Mouse (Mus musculus) thymus, postnatal 14 days (tissue): ENCODE data around the gene Gm281.
"Not testable (repeated sequence)": the region's sequence is repeated elsewhere in the genome, so short reads cannot be mapped to it uniquely, and the experiment has no call there.

Experiments used
- DNase-seq: peaks from one replicate; pipeline ENCODE4 v3.0.0; 2021

The Gm281 gene

DNA sequence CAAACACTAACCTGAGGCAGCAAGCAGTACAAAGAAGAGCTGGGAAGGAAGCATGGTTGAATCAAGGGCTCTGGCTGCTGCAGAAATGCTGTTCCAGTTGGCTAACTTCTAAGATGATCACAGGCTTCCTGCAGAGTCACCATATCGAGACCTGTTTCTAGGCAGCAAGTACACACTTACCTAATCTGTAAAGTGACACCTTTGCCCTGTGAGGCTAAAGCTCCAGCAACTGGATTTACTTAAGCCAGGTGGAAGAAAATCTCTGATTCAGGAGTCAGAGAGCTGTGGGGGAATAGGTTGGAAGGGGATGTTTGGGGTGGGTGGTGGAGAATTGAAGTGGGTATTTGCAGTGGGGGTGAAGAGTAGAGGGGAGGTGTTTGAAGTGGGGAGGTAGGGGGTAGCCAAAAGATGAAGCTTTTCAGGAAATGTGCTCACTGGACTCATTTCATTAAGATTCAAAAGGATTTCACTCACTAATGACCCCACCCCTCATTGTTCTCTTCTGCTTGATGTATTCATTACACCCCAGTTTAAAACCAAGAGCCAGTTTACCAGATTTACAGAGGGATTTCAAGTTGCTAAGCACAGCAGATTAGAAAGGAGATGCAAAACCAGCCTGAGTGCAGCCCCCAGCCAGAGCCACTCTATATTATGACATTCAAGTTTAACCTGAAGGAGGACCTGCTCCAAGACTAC is at the start of gene Gm281:
TSS of gene Gm281 (minus strand) at position 92 of the 696 bp plus-strand sequence.
- DNase-seq = no peak

DNA sequence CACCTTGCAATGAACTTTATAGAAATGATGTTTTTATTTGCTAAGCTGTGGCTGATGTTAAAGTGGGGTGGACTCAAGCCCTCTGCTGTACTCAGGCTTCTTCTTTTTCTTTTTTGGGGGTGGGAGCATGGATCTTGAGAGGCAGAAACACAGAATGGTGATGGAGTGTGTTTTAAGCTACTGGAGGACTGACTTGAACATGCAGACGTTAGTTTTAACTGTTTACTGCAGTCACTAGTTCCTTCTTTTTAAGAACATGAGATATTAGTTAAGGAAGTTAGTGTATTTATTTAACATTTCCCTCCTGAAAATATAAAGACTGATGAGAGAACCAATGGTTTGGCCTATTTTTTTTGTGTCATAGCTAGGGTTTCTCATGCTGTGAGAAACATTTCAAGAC is 49.2 kb upstream of the Gm281 start:
- no peak for DNase-seq

DNA sequence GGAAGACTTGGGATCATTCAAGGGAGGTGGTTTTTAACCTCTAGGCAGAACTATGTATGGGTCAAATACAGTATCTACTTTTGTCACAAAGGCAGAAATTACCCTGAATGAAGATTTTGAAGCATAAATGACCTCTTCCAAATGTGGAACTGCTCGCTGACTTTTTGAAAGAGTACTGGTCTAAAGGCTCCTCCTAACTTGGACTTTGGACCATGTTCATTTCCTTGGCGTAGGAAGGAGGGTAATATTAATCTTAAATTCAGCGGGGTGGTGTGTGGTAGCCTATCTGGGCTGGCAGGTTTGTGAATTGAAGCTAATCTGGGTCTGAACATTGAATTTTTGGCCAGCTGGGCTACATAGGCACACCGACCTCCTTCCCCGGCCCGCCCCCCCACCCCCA is 48.2 kb upstream of the Gm281 start:
- DNase-seq = no peak

DNA sequence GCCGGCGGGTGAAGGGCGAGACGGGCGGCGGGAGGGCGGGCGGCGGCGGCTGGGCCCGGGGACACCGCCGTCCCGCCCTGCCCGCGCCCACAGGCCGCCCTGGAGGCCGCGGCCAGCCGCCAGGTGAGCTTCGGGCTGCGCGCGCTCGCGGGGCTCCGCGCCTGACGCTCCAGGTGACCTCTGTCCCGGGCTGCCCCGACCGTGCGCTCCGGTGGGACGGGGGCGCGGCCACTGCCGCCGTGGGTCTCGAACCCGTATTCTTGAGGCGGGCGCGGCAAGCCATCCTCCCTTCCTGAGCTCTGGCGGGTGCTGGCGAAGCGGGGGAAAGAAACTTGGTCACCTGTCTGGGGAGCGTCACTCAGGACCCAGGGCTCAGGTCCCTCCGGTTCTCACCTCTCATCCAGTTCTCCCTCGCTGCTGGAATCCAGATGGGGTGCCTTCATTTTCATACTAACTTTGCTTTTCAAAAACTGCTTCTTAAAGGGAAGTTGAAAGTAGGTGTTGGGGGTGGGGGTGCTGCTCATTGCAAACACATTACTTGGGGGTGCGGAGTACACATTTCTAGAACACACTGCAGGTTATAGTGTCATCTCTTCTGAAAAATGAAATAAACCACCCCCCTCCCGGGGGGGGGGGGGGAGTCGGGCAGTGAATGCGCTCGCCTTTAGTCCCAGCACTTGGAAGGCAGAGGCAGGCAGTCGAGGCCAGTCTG is 47.3 kb upstream of the Gm281 start, which contains the start of the genes Atxn7 and Thoc7:
TSS of gene Atxn7 (plus strand) at position 40 of the 712 bp plus-strand sequence.
TSS of gene Thoc7 (minus strand) at position 452 of the 712 bp plus-strand sequence.
- DNase-seq = peak; percentile 66

DNA sequence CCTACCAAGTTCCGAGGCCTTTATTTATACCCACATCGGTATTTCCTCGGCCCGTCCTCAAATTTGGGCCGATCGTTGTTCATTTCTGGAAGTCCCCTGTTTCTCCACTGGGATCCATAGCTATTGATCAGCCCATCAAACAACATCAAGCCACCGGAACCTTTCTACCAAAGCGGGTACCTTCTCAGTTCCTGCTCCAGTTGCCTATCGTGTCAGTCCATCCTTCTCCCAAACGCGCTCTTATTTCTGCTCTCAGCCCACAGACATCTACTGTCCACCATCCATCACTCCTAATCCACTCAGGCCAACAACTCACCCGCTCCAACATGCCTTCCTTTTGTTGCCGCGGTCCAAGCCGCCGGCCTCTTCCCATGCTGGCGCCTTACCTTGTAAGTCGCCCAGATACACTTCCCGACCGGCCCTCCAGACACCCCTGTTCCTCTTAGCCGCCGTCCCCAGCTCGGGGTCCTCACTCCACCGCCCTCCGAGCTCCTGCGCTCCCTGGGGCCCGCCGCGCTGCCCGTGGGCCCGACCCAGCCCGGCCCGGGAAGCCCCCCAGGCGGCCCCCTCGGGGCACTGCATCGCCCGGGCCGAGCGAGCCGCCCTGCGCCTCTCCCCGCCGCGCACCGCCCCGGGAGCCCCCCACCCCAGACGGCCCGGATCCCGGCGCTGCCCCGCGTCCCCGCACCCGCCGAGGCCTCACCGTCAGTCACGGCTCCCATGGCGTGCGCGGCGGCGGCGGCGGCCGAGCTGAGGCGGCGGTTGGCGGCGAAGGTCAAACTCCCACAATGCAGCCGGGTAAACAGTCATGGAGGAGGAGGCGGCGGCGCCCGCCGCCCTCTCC is 46.4 kb upstream of the Gm281 start:
- peak; percentile 76 for DNase-seq

DNA sequence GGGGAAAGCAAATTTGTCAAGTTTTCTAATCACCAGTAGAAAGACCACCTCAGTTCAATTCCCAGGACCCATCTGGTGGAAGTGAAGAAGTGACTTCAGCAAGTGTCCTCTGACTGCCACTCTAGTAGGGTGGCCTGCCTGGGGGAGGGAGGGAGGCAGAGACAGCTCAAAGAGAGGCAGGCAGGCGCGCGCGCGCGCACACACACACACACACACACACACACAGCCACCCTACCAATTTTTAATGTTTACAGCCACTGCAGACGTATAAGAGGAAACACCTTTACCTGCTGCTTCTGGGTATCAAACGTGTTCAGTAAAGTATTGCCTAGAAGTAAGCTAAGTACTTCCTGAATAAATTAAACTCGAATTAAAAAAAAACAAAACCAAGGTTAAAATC is 45.8 kb upstream of the Gm281 start:
- DNase-seq = peak; percentile 66

DNA sequence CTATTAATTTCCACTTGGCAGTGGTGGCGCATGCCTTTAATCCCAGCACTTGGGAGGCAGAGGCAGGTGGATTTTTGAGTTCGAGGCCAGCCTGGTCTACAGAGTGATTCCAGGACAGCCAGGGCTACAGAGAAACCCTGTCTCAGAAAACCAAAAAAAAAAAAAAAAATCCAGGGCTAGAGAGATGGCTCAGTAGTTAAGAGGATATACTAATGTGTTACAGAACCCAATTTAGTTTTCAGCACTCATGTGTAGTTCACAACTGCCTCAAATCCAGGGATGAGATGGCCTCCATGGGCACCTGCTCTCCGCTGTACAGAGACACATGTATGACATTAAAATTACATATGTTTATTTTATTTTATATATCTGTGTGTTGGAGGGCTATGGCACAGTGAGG is 37.9 kb upstream of the Gm281 start:
- not testable (repeated sequence) for DNase-seq

DNA sequence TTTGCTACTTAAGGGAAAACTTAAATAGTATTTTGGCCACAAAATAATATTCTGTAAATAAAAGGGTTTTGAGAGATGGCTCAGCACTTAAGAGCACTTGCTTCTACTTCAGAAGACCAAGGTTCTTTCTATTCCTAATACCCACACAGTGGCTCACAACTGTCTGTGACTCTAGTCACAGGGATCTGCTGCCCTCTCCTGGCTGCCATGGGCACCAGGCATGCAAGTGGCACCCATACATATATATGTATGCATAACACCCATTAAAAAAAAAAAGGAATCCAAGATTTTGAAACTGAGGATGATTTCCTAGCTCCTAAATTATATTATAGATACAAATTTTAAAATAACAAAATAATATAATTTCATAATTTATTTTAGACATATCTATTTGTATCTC is 36.1 kb upstream of the Gm281 start:
- DNase-seq = peak; percentile 68

DNA sequence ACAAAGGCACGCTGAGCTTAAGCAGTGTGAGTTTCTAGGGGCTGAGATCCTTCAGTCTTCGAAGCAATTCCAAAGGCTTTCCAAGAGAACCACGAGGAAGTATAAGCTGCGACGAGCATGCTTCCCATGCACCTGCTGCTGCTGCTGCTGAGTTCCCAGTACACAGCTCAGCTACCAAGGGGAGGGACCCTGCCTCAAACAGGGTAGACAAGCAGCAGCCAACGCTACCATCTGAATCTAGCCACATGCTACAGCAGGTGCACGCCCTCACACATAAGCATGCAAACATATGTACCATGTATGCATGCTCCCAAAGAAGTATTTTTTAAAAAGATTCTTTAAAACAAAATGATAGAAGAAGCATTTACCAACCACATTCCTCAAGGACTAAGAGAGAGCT is 34.1 kb upstream of the Gm281 start:
- DNase-seq = no peak

DNA sequence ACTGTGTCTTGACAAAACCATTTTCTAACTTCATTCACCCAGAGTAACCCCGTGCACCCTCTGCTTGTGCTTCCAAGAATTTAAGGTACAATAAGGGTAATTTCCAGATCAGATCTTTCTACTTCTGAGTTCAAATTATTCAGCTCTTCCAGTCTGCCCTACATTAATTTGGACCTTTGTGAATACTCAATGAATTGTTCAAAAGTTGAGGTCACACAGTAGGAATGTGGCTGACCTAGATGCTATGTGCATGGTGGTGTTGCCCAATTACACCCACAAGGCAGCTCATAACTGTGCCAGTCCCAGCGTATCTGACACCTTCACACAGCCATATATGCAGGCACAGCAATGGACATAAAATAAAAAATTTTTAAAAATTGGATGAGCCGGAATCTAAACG is 30.4 kb upstream of the Gm281 start:
- no peak for DNase-seq

DNA sequence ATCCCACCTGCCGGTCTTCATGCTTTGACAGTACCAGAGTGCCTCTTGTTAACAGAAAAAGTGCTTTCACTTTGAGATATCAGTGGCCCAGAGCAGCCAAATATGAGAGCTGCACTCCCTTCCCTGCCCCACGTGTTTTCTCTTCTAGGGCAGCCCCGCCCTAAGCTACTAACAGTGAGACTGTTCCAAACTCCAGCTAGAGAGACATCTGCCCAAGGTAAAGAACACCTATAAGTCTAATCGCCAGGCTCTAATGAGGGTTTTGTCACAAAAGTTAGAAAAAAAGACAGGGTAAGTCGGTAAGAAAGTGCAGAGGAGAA is 19.7 kb upstream of the Gm281 start:
- no peak for DNase-seq

DNA sequence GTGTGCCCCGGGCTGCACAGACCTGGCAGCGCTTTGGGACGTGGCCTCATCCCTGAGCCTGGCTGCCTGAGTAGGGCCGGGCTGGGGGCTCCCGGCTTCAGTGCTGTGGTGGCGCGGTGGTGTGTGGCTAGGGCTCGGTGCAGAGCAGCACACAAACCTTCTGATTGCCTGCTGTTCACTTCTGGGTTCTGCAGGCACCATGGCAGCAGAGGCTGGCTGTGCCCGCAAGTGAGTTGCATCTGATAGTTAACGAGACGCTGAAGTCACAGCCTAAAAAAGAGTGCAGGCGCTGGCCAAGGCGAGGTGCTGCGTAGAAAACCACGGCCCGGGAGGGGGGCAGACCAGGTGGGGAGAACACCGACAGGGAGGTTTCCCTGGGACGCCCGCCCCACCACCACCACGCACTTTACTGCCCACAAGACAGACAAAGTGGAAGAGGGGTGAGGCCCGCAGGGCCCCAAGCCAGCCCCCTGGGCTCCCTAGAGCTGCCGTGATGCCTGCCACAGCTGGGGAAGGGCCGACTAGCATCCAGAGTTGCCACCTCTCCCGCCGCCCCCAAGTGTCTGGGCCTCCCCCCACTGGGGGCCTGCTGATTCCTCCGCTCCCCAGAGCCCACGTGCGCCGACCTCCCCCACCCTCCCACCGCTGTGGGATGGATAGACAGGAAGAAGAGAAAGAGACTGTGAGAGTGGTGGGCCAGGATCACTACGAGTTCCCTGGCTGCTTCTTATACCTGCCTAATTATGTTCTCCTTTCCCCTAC is 19.2 kb upstream of the Gm281 start:
- DNase-seq = peak; percentile 11

DNA sequence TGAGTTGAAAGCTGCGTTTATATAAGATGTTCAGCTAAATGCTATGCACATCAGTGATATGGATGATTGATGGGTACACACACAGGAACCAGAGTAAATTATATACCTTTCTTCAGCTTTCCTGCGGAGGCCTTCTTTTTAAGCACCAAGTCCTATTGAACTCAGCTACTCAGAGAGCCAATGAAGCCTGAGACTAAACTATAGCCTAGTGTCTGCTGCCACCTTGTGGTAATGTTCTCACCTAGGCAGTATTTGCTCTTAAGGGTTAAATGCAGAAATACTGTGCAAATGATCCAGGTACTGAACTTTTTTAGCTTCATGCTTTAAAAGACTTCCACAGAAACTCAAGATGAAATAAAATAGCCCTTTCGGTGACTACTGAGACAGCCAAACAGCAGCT is 3.4 kb upstream of the Gm281 start:
- DNase-seq = peak; percentile 51

DNA sequence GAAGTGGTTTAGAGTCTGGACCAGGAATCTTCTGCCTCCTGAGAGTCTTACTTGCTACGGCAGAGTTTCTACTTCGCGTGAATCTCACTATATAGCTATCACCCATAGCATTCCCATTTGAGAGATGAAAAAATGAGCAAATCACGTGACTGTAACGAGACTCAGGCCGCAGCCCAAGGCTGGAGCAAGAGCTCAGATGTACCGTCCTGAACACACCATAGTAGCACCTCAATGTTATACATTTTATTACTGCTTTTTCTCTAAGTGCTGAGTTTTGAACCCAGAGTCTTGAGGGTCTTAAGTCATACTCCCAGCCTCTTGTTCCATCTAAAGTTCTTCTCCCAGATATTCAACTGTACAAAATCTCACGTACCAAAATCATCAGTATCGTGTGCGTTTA is 2.9 kb upstream of the Gm281 start:
- DNase-seq = no peak

DNA sequence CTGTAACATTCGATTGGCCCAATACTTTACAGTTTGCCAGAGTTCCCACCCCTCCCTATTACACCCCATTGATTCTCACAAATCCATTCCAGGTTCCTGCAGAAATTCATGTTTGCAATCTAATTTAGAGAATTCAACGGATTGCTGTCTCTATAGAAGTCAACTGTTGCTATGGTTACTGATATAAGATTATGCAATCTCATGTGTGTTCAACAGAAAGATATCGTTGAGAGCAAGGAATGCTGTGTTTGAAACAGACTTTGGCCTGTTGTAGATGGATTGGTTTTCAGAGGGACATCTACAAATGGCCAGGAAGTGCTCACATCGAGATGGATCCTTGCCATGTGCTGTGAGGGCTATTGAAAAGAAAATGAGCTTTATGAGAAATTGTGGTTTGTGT is 929 bp upstream of the Gm281 start:
- no peak for DNase-seq

DNA sequence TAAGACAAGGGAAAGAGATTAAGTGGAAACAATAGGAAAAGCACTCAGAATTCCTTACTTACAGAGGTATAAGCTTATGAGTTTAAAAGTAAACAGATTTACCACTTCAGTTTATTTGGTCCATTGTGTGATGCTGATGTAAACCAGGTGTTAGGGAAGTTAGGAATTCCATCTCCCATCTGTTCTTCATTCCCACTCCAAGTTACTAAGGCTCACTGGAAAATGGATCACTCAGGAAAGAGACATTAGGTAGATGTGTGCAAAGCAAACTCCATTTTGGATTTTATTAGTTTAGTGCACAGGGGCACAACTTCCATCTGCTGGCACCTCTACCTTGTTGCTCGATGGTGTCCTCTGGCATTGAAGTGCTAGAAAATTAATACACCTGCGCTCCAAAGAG is 4.1 kb downstream of the Gm281 start:
- no peak for DNase-seq

DNA sequence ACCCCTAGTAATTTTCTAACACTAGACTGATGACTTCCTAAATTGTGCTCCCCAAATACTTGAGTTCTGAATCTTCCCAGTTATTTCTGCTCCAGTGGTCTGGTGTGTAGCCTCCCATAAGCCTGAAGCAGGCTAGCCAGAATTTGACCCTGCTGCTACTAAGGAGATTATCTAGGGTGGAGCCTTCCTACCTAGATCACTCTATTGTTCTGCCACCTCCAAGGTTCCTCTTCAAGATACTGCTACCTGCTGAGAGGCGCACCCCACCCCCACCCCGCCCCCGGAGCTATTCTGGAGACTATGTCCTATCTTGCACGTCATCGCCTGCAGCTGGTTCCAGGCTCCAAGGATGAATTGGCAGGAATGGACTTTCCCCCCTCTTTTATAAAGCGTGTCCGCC is 7.1 kb downstream of the Gm281 start:
- no peak for DNase-seq

DNA sequence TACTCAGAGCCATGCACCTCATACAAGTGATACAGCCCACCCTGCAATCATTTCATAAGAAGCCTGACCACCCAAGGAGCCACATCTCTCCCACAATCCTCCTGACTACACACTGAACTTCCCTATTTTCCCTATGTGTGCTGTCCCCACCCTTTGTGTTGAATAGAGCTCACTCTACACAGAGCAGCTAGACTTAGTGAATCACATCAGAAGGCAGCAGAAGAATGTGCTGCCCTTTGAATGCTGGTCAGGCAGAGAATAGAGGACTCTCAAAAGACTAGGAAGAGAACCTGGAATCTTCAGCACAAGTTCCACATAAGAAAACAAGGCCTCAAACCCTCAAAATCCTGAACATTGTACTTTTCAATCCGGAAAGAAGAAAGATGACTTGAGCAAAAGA is 7.8 kb downstream of the Gm281 start:
- no peak for DNase-seq

DNA sequence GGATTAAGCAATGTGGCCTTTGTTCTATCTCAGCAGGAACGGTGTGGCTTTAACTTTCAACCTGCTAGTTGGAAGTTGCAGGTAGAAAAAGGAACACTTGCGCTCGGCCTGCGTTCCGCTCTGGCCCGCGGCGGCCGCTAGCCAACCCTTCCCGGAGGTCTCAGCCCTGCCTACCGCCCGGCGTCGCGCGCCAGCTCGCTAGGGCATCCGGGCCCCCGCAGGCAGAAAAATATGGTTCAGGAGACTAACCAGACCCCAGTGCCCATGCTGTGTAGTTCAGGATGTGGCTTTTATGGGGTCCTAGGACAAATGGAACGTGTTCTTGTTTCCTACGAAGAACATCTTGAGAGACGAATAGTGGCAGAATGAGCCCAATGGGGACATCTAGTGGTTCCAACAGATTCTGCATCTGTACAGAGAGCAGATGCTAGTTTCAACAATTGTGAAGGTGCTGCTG is 12.6 kb downstream of the Gm281 start:
- peak; percentile 17 for DNase-seq

DNA sequence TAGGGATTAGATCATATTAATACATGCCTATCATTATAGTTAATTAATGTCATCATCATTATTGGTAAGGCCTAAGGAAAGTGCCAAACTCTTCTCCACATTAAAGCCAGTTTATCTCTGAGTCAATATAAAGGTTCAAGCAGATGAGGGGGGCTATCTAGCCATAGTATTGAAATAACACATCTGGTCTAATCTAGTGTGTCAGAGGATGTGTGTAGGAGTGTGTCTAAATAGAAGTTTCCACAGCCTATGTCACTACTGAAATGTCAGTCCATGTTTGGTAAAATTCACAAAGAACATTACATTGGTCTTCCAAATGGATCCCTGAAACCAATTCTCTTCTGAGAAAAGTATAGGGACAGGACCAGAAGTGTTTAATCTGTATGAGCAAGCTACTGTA is 19.1 kb downstream of the Gm281 start:
- no peak for DNase-seq

DNA sequence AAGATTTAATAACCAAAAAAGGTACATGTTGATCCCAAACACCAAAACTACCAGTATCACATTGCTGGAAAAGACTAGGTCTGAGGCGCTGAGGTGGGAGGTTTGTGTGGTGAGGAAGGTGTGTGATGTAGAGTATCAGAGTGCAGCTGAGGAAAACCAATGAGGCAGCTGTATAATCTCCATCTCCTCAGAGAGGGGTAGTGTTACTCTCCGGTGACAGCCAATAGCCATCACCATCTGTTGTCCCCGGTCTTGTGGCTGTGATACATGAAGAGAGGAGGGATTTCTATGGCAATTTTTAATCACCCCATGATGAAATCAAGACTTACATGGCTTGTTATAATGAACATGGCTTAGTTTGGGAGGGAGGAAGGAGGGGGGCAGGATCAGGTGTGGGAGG is 20.5 kb downstream of the Gm281 start:
- no peak for DNase-seq

DNA sequence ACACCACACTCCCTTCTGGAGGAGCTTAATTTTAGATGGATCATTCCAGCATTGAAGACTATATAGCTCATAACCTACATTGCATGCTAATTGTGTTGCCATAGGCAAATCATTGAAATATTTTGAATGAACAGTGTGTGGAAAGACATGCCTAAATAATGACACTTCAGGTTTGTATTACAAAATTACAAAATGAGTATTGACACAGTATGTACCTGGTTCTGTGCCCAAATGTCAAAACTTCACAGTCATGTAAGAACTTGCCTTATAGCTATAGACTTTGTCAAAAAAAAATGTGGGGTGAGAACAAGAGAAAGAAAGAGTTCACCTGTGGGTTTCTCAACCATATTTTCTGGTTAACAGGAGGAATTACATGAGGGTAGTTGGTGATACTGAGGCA is 52.9 kb downstream of the Gm281 start:
- DNase-seq = no peak
